Mouse (Mus musculus) kidney, adult 2 months (tissue): ENCODE data around the gene Spp1.

Experiments
- CTCF ChIP-seq: fragments of 200-500 bp; conservative IDR thresholded peaks from 2 replicates; pipeline ENCODE4 v1.5.1; 2011; ENCODE audit warnings: low read depth, mild to moderate bottlenecking, control low read depth, low read length, moderate library complexity, mixed read lengths; ENCODE audit not compliant: insufficient read depth, insufficient read length
- POLR2A ChIP-seq: fragments of 200-500 bp; IDR thresholded peaks from one replicate; pipeline ENCODE4 v1.6.1; 2011; ENCODE audit warnings: low read depth, low read length, control low read depth

DNA sequence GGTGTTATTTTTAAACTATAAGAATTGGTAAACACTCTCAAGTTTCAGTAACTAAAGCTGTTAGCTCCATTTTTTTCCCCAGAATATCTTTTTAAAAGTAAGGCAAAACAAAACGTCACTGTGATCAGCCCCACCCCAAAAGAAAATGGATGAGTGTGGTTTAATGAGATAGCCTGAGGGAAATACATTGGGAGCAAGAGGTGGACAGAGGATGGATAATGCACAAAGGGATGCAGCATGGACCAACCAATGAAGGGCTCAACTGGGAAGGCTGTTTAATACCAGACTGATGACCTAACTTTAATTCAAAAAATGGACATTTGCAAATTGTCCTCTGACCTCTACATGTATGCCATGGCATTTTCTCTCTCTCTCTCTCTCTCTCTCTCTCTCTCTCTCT is 34.9 kb upstream of the Spp1 start:
- TF ChIP-seq CTCF = no peak
- TF ChIP-seq POLR2A = no peak
